Comparison of ENCODE assay signal across 14 mouse cellular contexts in genomic region chr2:31086543-31086942, GRCm38 (mm10). TPM values are rescaled to one million over a fixed set of nuclear protein-coding genes. Genes with fewer than 3 reads are reported as not detected.
DNase-seq lines count a peak whose midpoint lies in the region; ATAC-seq and TF ChIP-seq lines count a peak whose summit lies in the region.
"Had no signal": no experiment of that assay in that cellular context is flagged by ENCODE, and none has a peak within 500 bp of the region (broad histone marks: within the 10 kb centered on the region; RNA-seq: fewer than 3 reads in every experiment).

No protein-coding gene starts in this region.

- no peak overlapping the region for H3K4me3 ChIP-seq in cerebellum, adult 2 months (replicated peaks; ENCODE audit: insufficient read depth, low read depth, low read length)
- no peak overlapping the region for H3K4me3 ChIP-seq in heart, postnatal 0 days (ENCODE audit: low read depth, low read length)
- no peak overlapping the region for H3K4me3 ChIP-seq in midbrain, embryonic 10.5 days
- no peak overlapping the region for H3K4me3 ChIP-seq in midbrain, embryonic 14.5 days (replicated peaks; ENCODE audit: low read depth, low read length)
- H3K4me3 ChIP-seq: forebrain, embryonic 13.5 days; hindbrain, embryonic 15.5 days; midbrain, embryonic 15.5 days; neural tube, embryonic 13.5 days had no signal

- DNase-seq in cerebellum, adult 2 months: peak; percentile 51 to 61
- DNase-seq in heart, postnatal 0 days (ENCODE audit: low spot score): no peak
- no peak for DNase-seq in heart, adult 18-20 months
- no peak for DNase-seq in midbrain, embryonic 10.5 days (ENCODE audit: low spot score)
- DNase-seq in midbrain, embryonic 14.5 days: no peak
- no peak for DNase-seq in ovary, adult 18-20 months (ENCODE audit: low spot score)
- no peak for DNase-seq in embryo, embryonic 11 days
- DNase-seq: gastrocnemius, postnatal 25 days; lung, postnatal 10 days had no signal

- TF ChIP-seq POLR2A in cerebellum, adult 2 months (IDR thresholded peaks at IDR 0.05; ENCODE audit: borderline replicate concordance, insufficient read depth, low read length): no peak

- no peak for ATAC-seq in cerebellum, adult (ENCODE audit: insufficient number of reproducible peaks, low FRiP score, low TSS enrichment)
- ATAC-seq in heart, postnatal 0 days (ENCODE audit: insufficient read depth, low read depth): no peak
- no peak for ATAC-seq in midbrain, embryonic 14.5 days (ENCODE audit: low FRiP score, low TSS enrichment)
- ATAC-seq: forebrain, embryonic 13.5 days; midbrain, embryonic 15.5 days had no signal

- peaks cover 4% of the 10 kb centered on the region; the same call in 1 of the 2 replicates for H3K9me3 ChIP-seq in heart, postnatal 0 days (replicated peaks; ENCODE audit: control insufficient read depth, low read length)
- peaks cover 6% of the 10 kb centered on the region for H3K9me3 ChIP-seq in midbrain, embryonic 10.5 days (replicated peaks)
- H3K9me3 ChIP-seq in midbrain, embryonic 14.5 days (ENCODE audit: control insufficient read depth, low read length): no peaks in the 10 kb centered on the region
- H3K9me3 ChIP-seq: forebrain, embryonic 13.5 days; hindbrain, embryonic 15.5 days; midbrain, embryonic 15.5 days; neural tube, embryonic 13.5 days had no signal

- no peak overlapping the region for H3K9ac ChIP-seq in heart, postnatal 0 days (replicated peaks; ENCODE audit: low read depth, low read length)
- H3K9ac ChIP-seq in midbrain, embryonic 14.5 days (replicated peaks; ENCODE audit: low read length): no peak overlapping the region
- H3K9ac ChIP-seq: forebrain, embryonic 13.5 days; hindbrain, embryonic 15.5 days; midbrain, embryonic 15.5 days; neural tube, embryonic 13.5 days had no signal

- no peak overlapping the region for H3K4me2 ChIP-seq in heart, postnatal 0 days (ENCODE audit: low read depth, low read length)
- H3K4me2 ChIP-seq in midbrain, embryonic 14.5 days (ENCODE audit: low read length): no peak overlapping the region
- H3K4me2 ChIP-seq: forebrain, embryonic 13.5 days; hindbrain, embryonic 15.5 days; midbrain, embryonic 15.5 days; neural tube, embryonic 13.5 days had no signal

- peaks cover 26% of the 10 kb centered on the region for H3K36me3 ChIP-seq in heart, postnatal 0 days (replicated peaks; ENCODE audit: control insufficient read depth, insufficient read depth, low read length)
- peaks cover 24% of the 10 kb centered on the region for H3K36me3 ChIP-seq in midbrain, embryonic 10.5 days
- 0 out of 2 replicates have a peak, but pooled peaks cover 3% of the 10 kb centered on the region for H3K36me3 ChIP-seq in midbrain, embryonic 14.5 days (ENCODE audit: control insufficient read depth, insufficient read depth, low read length)
- H3K36me3 ChIP-seq: midbrain, embryonic 15.5 days had no signal

- H3K27me3 ChIP-seq in cerebellum, adult 2 months (ENCODE audit: control insufficient read depth, insufficient read depth, low read length): no peaks in the 10 kb centered on the region
- no peaks in the 10 kb centered on the region for H3K27me3 ChIP-seq in heart, postnatal 0 days (ENCODE audit: control insufficient read depth, insufficient read depth, low read length)
- H3K27me3 ChIP-seq in midbrain, embryonic 10.5 days (ENCODE audit: low read depth, poor library complexity, severe bottlenecking): no peaks in the 10 kb centered on the region
- no peaks in the 10 kb centered on the region for H3K27me3 ChIP-seq in midbrain, embryonic 14.5 days (ENCODE audit: control insufficient read depth, insufficient read depth, low read length)
- H3K27me3 ChIP-seq: forebrain, embryonic 13.5 days; hindbrain, embryonic 15.5 days; midbrain, embryonic 15.5 days; neural tube, embryonic 13.5 days had no signal

- TF ChIP-seq EP300 in heart, postnatal 0 days (IDR thresholded peaks at IDR 0.05; ENCODE audit: low read depth): no peak

- H3K27ac ChIP-seq in cerebellum, adult 2 months (ENCODE audit: insufficient read depth, low read length): peak overlapping the region; percentile 95
- peak overlapping the region; percentile 74; the same call in 1 of the 2 replicates for H3K27ac ChIP-seq in heart, postnatal 0 days (ENCODE audit: low read depth)
- 0 out of 2 replicates have a peak overlapping the region, but pooled peaks have one; percentile 38 for H3K27ac ChIP-seq in midbrain, embryonic 10.5 days (replicated peaks)
- no peak overlapping the region for H3K27ac ChIP-seq in midbrain, embryonic 14.5 days (replicated peaks; ENCODE audit: low read depth, low read length)
- H3K27ac ChIP-seq: forebrain, embryonic 13.5 days; hindbrain, embryonic 15.5 days; midbrain, embryonic 15.5 days; neural tube, embryonic 13.5 days had no signal

- no peak for TF ChIP-seq CTCF in cerebellum, adult 2 months (IDR thresholded peaks at IDR 0.05; ENCODE audit: borderline replicate concordance, insufficient read depth, low read depth, low read length)
- no peak for TF ChIP-seq CTCF in heart, postnatal 0 days (IDR thresholded peaks at IDR 0.05; ENCODE audit: low read depth)

- H3K4me1 ChIP-seq in cerebellum, adult 2 months (ENCODE audit: control insufficient read depth, insufficient read depth, low read length): peaks cover 55% of the 10 kb centered on the region
- peaks cover 11% of the 10 kb centered on the region; the same call in 1 of the 2 replicates for H3K4me1 ChIP-seq in heart, postnatal 0 days (ENCODE audit: control insufficient read depth, insufficient read depth)
- H3K4me1 ChIP-seq in midbrain, embryonic 10.5 days: peaks cover 45% of the 10 kb centered on the region
- H3K4me1 ChIP-seq in midbrain, embryonic 14.5 days (ENCODE audit: control insufficient read depth, insufficient read depth, low read length): 0 out of 2 replicates have a peak, but pooled peaks cover 7% of the 10 kb centered on the region

RNA-seq across cellular contexts. Expression of gene Fnbp1, which starts 55.3 kb away (rescaled TPM):
- 310 and 320 TPM in 2 replicates for polyA plus RNA-seq in cerebellum, adult 2 months (2012; rRNA removed)
- 6.4 and 7.7 TPM in 2 replicates for total RNA-seq in heart, postnatal 0 days (2014; rRNA removed; ENCODE audit: low replicate concordance)
- 10.0 and 11.4 TPM in 2 replicates for polyA plus RNA-seq in heart, postnatal 0 days (2015; fragmentation: Nextera tagmentation; extraction: Ambion mirVana)
- total RNA-seq in heart, adult 18-20 months (2021): 10 to 100 TPM; 52.3 to 62.0 TPM
- 11.8 and 14.3 TPM in 2 replicates for polyA plus RNA-seq in midbrain, embryonic 10.5 days (2016; fragmentation: Nextera tagmentation; extraction: Ambion mirVana)
- polyA plus RNA-seq in midbrain, embryonic 14.5 days (2014; fragmentation: Nextera tagmentation; extraction: Ambion mirVana): 18.3 and 21.0 TPM in 2 replicates

Comparison
In these comparisons a context has a peak if more than half of its experiments do, and no peak if none do; other contexts are left out.
1. DNase-seq: peak in cerebellum, adult 2 months (2 of 2); none in heart, postnatal 0 days (single experiment), heart, adult 18-20 months (0 of 2), midbrain, embryonic 10.5 days (single experiment), midbrain, embryonic 14.5 days (single experiment), ovary, adult 18-20 months (single experiment) and embryo, embryonic 11 days (single experiment).
2. RNA of gene Fnbp1, which starts 55.3 kb away (polyA plus RNA-seq): 310 to 320 TPM in cerebellum, adult 2 months; 18.3 to 21.0 TPM in midbrain, embryonic 14.5 days, 11.8 to 14.3 TPM in midbrain, embryonic 10.5 days and 10.0 to 11.4 TPM in heart, postnatal 0 days; every median in the first group is over 10 times any median in the second.